Mouse (Mus musculus) liver, embryonic 11.5 days (tissue): ENCODE data around the gene Apopt1. TPM values are rescaled to one million over a fixed set of nuclear protein-coding genes. Genes with fewer than 3 reads are reported as not detected.

Source experiments
- ATAC-seq: fragments of 200-750 bp; cut with Nextera tagmentation; replicated peaks from 2 replicates; pipeline ENCODE4 v1.8.0; 2017; ENCODE audit warnings: moderate number of reproducible peaks, mild to moderate bottlenecking, moderate TSS enrichment, moderate library complexity; ENCODE audit not compliant: low FRiP score
- DNase-seq: peaks from one replicate; pipeline ENCODE4 v3.0.0-alpha.2; 2017; ENCODE audit warnings: low spot score
- H3K27ac ChIP-seq: fragments of 300-500 bp; sonication (generic); 2 replicates; pipeline ENCODE4 v1.5.1; 2014; ENCODE audit warnings: mild to moderate bottlenecking, low read depth, low read length, control low read depth
- H3K27me3 ChIP-seq: fragments of 300-500 bp; sonication (generic); replicated peaks from 2 replicates; pipeline ENCODE4 v1.6.1; 2014; ENCODE audit warnings: low read length, mixed read lengths; ENCODE audit not compliant: control insufficient read depth, insufficient read depth
- H3K36me3 ChIP-seq: fragments of 300-500 bp; sonication (generic); 2 replicates; pipeline ENCODE4 v1.6.1; 2014; ENCODE audit warnings: mild to moderate bottlenecking, low read length, moderate library complexity, mixed read lengths; ENCODE audit not compliant: control insufficient read depth, insufficient read depth
- H3K4me1 ChIP-seq: fragments of 300-500 bp; sonication (generic); replicated peaks from 2 replicates; pipeline ENCODE4 v1.6.1; 2014; ENCODE audit warnings: low read length, mixed read lengths; ENCODE audit not compliant: control insufficient read depth, insufficient read depth
- H3K4me2 ChIP-seq: fragments of 300-500 bp; sonication (generic); 2 replicates; pipeline ENCODE4 v1.6.1; 2014; ENCODE audit warnings: mild to moderate bottlenecking, control low read depth, moderate library complexity
- H3K4me3 ChIP-seq: fragments of 300-500 bp; sonication (generic); 2 replicates; pipeline ENCODE4 v1.5.1; 2014; ENCODE audit warnings: low read depth, low read length, control low read depth
- H3K9ac ChIP-seq: fragments of 300-500 bp; sonication (generic); 2 replicates; pipeline ENCODE4 v1.6.1; 2014; ENCODE audit warnings: low read depth, low read length, control low read depth
- H3K9me3 ChIP-seq: fragments of 300-500 bp; sonication (generic); 2 replicates; pipeline ENCODE4 v1.6.1; 2016; ENCODE audit warnings: low read length, inconsistent platforms, mixed read lengths; ENCODE audit not compliant: control insufficient read depth
- WGBS: fragments of 180-500 bp; shearing (Covaris S2); extraction: QIAGEN DNeasy Blood & Tissue Kit; methylation state at CpG from one replicate; pipeline ENCODE4 v1.1.7; 2014; 5-methylcytosine and 5-hydroxymethylcytosine counted together
- polyA plus RNA-seq: library from polyadenylated mRNA; unstranded; fragments of >200 nt; fragmentation: Nextera tagmentation; extraction: Ambion mirVana; gene quantifications from 2 replicates; pipeline ENCODE4 v1.2.1, GENCODE M21; 2014

The Apopt1 gene
- polyA plus RNA-seq, 1 experiment from 2014 or later = 67.7 TPM

- Histone ChIP-seq H3K27me3 (no peaks in the 10 kb centered on the region), H3K4me1 (peaks cover 11% of the 10 kb centered on the region; the same call in 1 of the 2 replicates), H3K9me3 (no peaks in the 10 kb centered on the region), H3K9ac (no peak overlapping the region), H3K4me2 (no peak overlapping the region), H3K4me3 (no peak overlapping the region), H3K27ac (no peak overlapping the region), H3K36me3 (no peaks in the 10 kb centered on the region)
- DNase-seq (no peak), ATAC-seq (no peak)
- 78% methylated on average over 9 of the region's 9 CpGs for WGBS
Observed at GRCm38 (mm10) chr12:111753347-111753746, 40.3 kb downstream of the Apopt1 start.

- Histone ChIP-seq H3K4me2 (no peak overlapping the region), H3K27me3 (no peaks in the 10 kb centered on the region), H3K4me1 (peaks cover 14% of the 10 kb centered on the region), H3K9ac (no peak overlapping the region), H3K9me3 (no peaks in the 10 kb centered on the region), H3K4me3 (no peak overlapping the region), H3K36me3 (no peaks in the 10 kb centered on the region), H3K27ac (no peak overlapping the region)
- no peak for DNase-seq
- no peak for ATAC-seq
Observed at GRCm38 (mm10) chr12:111754710-111755109, 41.6 kb downstream of the Apopt1 start.

- Histone ChIP-seq H3K36me3 (no peaks in the 10 kb centered on the region), H3K4me2 (no peak overlapping the region), H3K4me3 (no peak overlapping the region), H3K9ac (no peak overlapping the region), H3K27ac (no peak overlapping the region), H3K4me1 (peaks cover 18% of the 10 kb centered on the region), H3K27me3 (no peaks in the 10 kb centered on the region), H3K9me3 (no peaks in the 10 kb centered on the region)
- DNase-seq = no peak
- 36% methylated on average over 2 of the region's 2 CpGs for WGBS
- no peak for ATAC-seq
Observed at GRCm38 (mm10) chr12:111755231-111755630, 42.2 kb downstream of the Apopt1 start.

- H3K9ac ChIP-seq = no peak overlapping the region
- WGBS = 47% methylated on average over 4 of the region's 4 CpGs
- H3K27ac ChIP-seq = no peak overlapping the region
- H3K4me3 ChIP-seq = no peak overlapping the region
- no peak overlapping the region for H3K4me2 ChIP-seq
- H3K4me1 ChIP-seq = peaks cover 25% of the 10 kb centered on the region
- H3K9me3 ChIP-seq = no peaks in the 10 kb centered on the region
- DNase-seq (no peak), ATAC-seq (no peak)
- no peaks in the 10 kb centered on the region; the same call in 1 of the 2 replicates for H3K36me3 ChIP-seq
- no peaks in the 10 kb centered on the region for H3K27me3 ChIP-seq
Observed at GRCm38 (mm10) chr12:111756082-111756697, 43.1 kb downstream of the Apopt1 start.

DNA sequence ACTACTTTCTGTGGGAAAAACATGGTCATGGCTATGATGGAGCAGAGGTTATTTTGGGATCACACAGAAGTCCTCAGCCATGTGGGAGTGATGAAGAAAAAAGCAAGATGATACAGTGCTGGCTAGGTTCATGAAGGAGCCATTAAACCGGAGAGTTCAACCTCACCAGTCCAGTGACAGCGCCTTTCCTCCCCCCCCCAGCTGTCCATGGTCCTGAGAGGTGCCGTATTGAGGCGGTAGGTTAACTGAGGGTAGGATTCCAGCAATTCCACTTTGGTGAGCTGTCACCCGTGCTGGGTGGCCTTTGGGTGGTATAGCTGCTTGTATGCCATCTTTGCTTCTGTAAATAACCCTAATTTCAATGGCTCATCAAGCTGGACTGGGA lies 43.6 kb downstream of the Apopt1 start:
- H3K36me3 ChIP-seq = no peaks in the 10 kb centered on the region; the same call in 1 of the 2 replicates
- peak; percentile 51 for DNase-seq
- no peak overlapping the region for H3K27ac ChIP-seq
- no peaks in the 10 kb centered on the region for H3K27me3 ChIP-seq
- H3K9me3 ChIP-seq = no peaks in the 10 kb centered on the region
- 45% methylated on average over 5 of the region's 5 CpGs for WGBS
- H3K9ac ChIP-seq = no peak overlapping the region
- H3K4me1 ChIP-seq = peaks cover 25% of the 10 kb centered on the region
- H3K4me3 ChIP-seq = no peak overlapping the region
- no peak overlapping the region for H3K4me2 ChIP-seq
- no peak for ATAC-seq

GRCm38 (mm10) chr12:111757561-111758325 lies 44.7 kb downstream of the Apopt1 start:
- ATAC-seq = peak; percentile 1; the same call in 1 of the 2 replicates
- Histone ChIP-seq H3K4me2 (peak overlapping the region; percentile 99), H3K27ac (no peak overlapping the region), H3K27me3 (no peaks in the 10 kb centered on the region), H3K9me3 (no peaks in the 10 kb centered on the region), H3K36me3 (no peaks in the 10 kb centered on the region; the same call in 1 of the 2 replicates), H3K4me3 (peak overlapping the region; percentile 97), H3K4me1 (peaks cover 25% of the 10 kb centered on the region), H3K9ac (peak overlapping the region; percentile 92)
- DNase-seq = no peak
- WGBS = 62% methylated on average over 10 of the region's 10 CpGs

DNA sequence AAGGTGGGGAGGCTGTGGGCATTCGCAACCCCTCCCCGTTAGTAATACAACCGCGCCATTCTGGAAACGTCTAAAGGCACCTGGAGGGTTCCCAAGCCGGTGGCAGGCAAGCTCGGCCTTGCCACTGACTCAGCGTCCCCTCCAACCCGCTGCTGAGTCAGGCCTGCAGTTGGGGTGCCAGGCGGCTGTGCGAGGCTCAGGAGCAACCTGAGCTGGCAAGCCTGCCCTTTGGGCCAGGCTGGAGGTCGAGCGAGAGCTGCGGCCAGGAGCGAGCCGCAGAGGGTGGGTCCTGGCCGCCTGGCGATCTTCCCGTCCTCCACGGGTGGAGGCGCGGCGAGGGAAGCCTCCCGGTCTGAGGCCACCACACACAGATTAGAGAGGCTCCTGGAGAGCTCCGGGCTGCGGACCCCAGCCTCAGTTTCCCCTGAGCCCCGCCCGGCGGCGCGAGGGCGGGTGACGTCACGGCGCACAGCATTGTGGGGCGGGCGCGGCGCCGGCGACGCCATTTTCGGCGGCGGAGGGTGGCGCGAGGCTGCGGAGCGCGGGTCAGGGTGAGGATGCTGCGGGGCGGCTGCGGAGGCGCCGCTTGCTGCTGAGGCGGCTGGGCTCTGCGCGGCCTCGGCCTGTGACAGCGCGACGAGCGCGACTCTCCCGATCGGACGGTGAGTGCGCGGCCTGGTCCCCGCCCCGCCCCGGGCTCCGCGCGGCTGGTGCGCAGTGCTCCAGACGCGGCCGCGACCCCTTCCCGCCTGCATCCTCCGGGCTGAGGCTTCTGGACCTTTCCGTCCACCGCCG lies 45.5 kb downstream of the Apopt1 start, which contains the start of gene Klc1:
TSS of gene Klc1 (plus strand) at position 469 of the 795 bp plus-strand sequence.
- H3K27ac ChIP-seq = peak within 1 kb of the TSS; percentile 75
- ATAC-seq (peak; percentile 77), DNase-seq (peak; percentile 76)
- H3K9me3 ChIP-seq = no peaks in the 10 kb centered on the region
- under 1% methylated on average over 84 of the region's 85 CpGs for WGBS
- H3K4me2 ChIP-seq = peak within 1 kb of the TSS; percentile 99
- H3K4me1 ChIP-seq = peaks cover 28% of the 10 kb centered on the region
- H3K9ac ChIP-seq = peak within 1 kb of the TSS; percentile 92
- no peaks in the 10 kb centered on the region for H3K27me3 ChIP-seq
- peaks cover 2% of the 10 kb centered on the region for H3K36me3 ChIP-seq
- peak within 1 kb of the TSS; percentile 97 for H3K4me3 ChIP-seq

DNA sequence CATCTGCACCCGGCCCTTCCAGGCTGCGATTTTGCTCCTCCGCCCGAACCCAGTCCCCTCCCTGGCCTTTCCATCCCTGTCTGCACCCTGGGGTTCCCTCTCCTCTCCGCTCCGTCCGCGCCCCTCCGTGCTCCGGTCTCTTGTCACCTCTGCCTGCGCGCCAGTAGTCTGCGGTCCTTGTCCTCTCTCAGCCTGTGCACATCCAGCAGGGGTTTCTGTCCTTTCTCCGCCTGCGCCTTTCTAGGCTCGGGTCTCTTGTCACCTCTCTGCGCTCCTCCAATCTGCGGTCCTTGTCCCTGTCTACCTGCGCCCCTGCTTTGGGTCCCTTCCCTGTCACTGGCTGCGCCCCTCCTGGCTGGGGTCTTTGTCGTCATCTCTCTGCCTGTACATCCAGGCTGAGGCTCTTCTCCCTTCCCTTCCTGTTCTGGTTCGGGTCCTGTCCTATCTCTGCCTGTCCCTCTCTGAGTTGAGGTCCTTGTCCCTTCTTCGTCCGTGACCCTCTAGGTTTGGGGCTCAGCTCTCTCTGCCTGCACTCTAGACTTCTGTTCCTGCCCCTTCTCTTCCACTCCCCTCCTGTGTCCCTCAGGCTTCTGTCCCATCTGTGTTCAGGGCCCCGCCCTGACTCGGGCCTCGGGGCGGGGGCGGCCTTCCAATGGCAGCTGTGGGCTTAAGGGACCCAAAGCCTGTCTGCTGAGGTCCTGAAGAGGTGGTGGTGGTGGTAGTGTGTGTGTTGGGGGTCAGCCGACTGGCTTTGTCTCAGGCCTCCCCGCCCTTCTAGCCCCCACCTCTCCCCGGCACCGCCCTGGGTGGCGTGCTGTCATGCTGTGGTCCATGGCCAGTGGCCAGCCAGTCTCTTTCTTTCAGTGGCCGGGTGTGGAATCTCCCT lies 46.4 kb downstream of the Apopt1 start:
- Histone ChIP-seq H3K4me1 (peaks cover 28% of the 10 kb centered on the region), H3K27me3 (no peaks in the 10 kb centered on the region), H3K4me3 (peak overlapping the region; percentile 97), H3K9me3 (no peaks in the 10 kb centered on the region), H3K4me2 (peak overlapping the region; percentile 99), H3K9ac (peak overlapping the region; percentile 92), H3K27ac (peak overlapping the region; percentile 75), H3K36me3 (peaks cover 2% of the 10 kb centered on the region)
- DNase-seq = peak; percentile 72
- peak; percentile 55 for ATAC-seq
- WGBS = 3% methylated on average over 34 of the region's 35 CpGs
